Mouse (Mus musculus): ENCODE results near the gene Dclre1c. TPM values are rescaled to one million over a fixed set of nuclear protein-coding genes. Genes with fewer than 3 reads are reported as not detected.

Dclre1c gene
- polyA plus RNA-seq, 1 experiment from 2014 or later = 4.9 TPM

- Histone ChIP-seq H3K4me1 (replicated peaks) (peaks cover 24% of the 10 kb centered on the region), H3K4me3 (replicated peaks) (peak overlapping the region; percentile 87), H3K36me3 (replicated peaks) (peaks cover under 1% of the 10 kb centered on the region; the same call in 1 of the 2 replicates), H3K9ac (peak overlapping the region; percentile 82), H3K9me3 (replicated peaks) (no peaks in the 10 kb centered on the region), H3K4me2 (peak overlapping the region; percentile 85), H3K27me3 (no peaks in the 10 kb centered on the region), H3K27ac (replicated peaks) (peak overlapping the region; percentile 55)
- under 1% methylated on average over 10 of the region's 10 CpGs for WGBS (ENCODE audit: insufficient replicate concordance)
- 0 out of 2 replicates have a peak, but pooled peaks have one; percentile 1 for ATAC-seq (ENCODE audit: insufficient read depth)
Measured at GRCm38 (mm10) chr2:3424579-3424910, 614 bp downstream of the Dclre1c start.

GRCm38 (mm10) chr2:3430956-3431355 lies 7.0 kb downstream of the Dclre1c start:
- Histone ChIP-seq H3K4me2 (no peak overlapping the region), H3K27ac (replicated peaks) (no peak overlapping the region), H3K9me3 (replicated peaks) (no peaks in the 10 kb centered on the region), H3K9ac (no peak overlapping the region), H3K4me1 (replicated peaks) (no peaks in the 10 kb centered on the region), H3K27me3 (no peaks in the 10 kb centered on the region), H3K4me3 (replicated peaks) (no peak overlapping the region), H3K36me3 (replicated peaks) (peaks cover 12% of the 10 kb centered on the region)
- ATAC-seq (ENCODE audit: insufficient read depth) = no peak
- WGBS (ENCODE audit: insufficient replicate concordance) = 86% methylated on average over 9 of the region's 9 CpGs

GRCm38 (mm10) chr2:3435369-3436061 lies 11.6 kb downstream of the Dclre1c start:
- no peak overlapping the region for H3K9ac ChIP-seq
- no peaks in the 10 kb centered on the region for H3K9me3 ChIP-seq (replicated peaks)
- no peak for ATAC-seq (ENCODE audit: insufficient read depth)
- no peaks in the 10 kb centered on the region for H3K27me3 ChIP-seq
- no peak overlapping the region for H3K4me2 ChIP-seq
- H3K4me3 ChIP-seq (replicated peaks) = no peak overlapping the region
- H3K4me1 ChIP-seq (replicated peaks) = no peaks in the 10 kb centered on the region
- WGBS (ENCODE audit: insufficient replicate concordance) = 71% methylated on average over 6 of the region's 6 CpGs
- no peak overlapping the region for H3K27ac ChIP-seq (replicated peaks)
- peaks cover 17% of the 10 kb centered on the region for H3K36me3 ChIP-seq (replicated peaks)

GRCm38 (mm10) chr2:3437956-3438355 lies 14.0 kb downstream of the Dclre1c start:
- 69% methylated on average over 7 of the region's 7 CpGs for WGBS (ENCODE audit: insufficient replicate concordance)
- Histone ChIP-seq H3K27me3 (no peaks in the 10 kb centered on the region), H3K9me3 (replicated peaks) (no peaks in the 10 kb centered on the region), H3K4me3 (replicated peaks) (no peak overlapping the region), H3K27ac (replicated peaks) (no peak overlapping the region), H3K9ac (no peak overlapping the region), H3K4me1 (replicated peaks) (no peaks in the 10 kb centered on the region), H3K4me2 (no peak overlapping the region), H3K36me3 (replicated peaks) (peaks cover 31% of the 10 kb centered on the region)
- ATAC-seq (ENCODE audit: insufficient read depth) = no peak

- H3K27me3 ChIP-seq = no peaks in the 10 kb centered on the region
- no peak overlapping the region for H3K4me3 ChIP-seq (replicated peaks)
- H3K27ac ChIP-seq (replicated peaks) = no peak overlapping the region
- no peaks in the 10 kb centered on the region for H3K4me1 ChIP-seq (replicated peaks)
- WGBS (ENCODE audit: insufficient replicate concordance) = 70% methylated on average over 7 of the region's 7 CpGs
- no peaks in the 10 kb centered on the region for H3K9me3 ChIP-seq (replicated peaks)
- H3K9ac ChIP-seq = no peak overlapping the region
- ATAC-seq (ENCODE audit: insufficient read depth) = no peak
- no peak overlapping the region for H3K4me2 ChIP-seq
- peaks cover 48% of the 10 kb centered on the region for H3K36me3 ChIP-seq (replicated peaks)
Measured at GRCm38 (mm10) chr2:3444206-3444605, 20.3 kb downstream of the Dclre1c start.

- H3K9me3 ChIP-seq (replicated peaks) = no peaks in the 10 kb centered on the region
- no peaks in the 10 kb centered on the region for H3K4me1 ChIP-seq (replicated peaks)
- 72% methylated on average over 4 of the region's 4 CpGs for WGBS (ENCODE audit: insufficient replicate concordance)
- H3K36me3 ChIP-seq (replicated peaks) = peaks cover 53% of the 10 kb centered on the region
- ATAC-seq (ENCODE audit: insufficient read depth) = no peak
- H3K4me2 ChIP-seq = no peak overlapping the region
- no peak overlapping the region for H3K27ac ChIP-seq (replicated peaks)
- no peaks in the 10 kb centered on the region for H3K27me3 ChIP-seq
- H3K9ac ChIP-seq = no peak overlapping the region
- H3K4me3 ChIP-seq (replicated peaks) = no peak overlapping the region
Measured at GRCm38 (mm10) chr2:3445984-3446383, 22.1 kb downstream of the Dclre1c start.

- H3K4me3 ChIP-seq (replicated peaks) = no peak overlapping the region
- H3K9ac ChIP-seq = no peak overlapping the region
- ATAC-seq (ENCODE audit: insufficient read depth) = no peak
- H3K27me3 ChIP-seq = no peaks in the 10 kb centered on the region
- H3K4me2 ChIP-seq = no peak overlapping the region
- no peaks in the 10 kb centered on the region for H3K4me1 ChIP-seq (replicated peaks)
- no peak overlapping the region for H3K27ac ChIP-seq (replicated peaks)
- WGBS (ENCODE audit: insufficient replicate concordance) = 62% methylated on average over 2 of the region's 2 CpGs
- H3K9me3 ChIP-seq (replicated peaks) = no peaks in the 10 kb centered on the region
- H3K36me3 ChIP-seq (replicated peaks) = peaks cover 54% of the 10 kb centered on the region
Measured at GRCm38 (mm10) chr2:3449431-3449830, 25.5 kb downstream of the Dclre1c start.

GRCm38 (mm10) chr2:3453096-3453495 lies 29.2 kb downstream of the Dclre1c start:
- Histone ChIP-seq H3K4me3 (replicated peaks) (no peak overlapping the region), H3K9ac (no peak overlapping the region), H3K4me1 (replicated peaks) (no peaks in the 10 kb centered on the region), H3K27ac (replicated peaks) (no peak overlapping the region), H3K36me3 (replicated peaks) (peaks cover 69% of the 10 kb centered on the region), H3K9me3 (replicated peaks) (no peaks in the 10 kb centered on the region), H3K4me2 (no peak overlapping the region), H3K27me3 (no peaks in the 10 kb centered on the region)
- no peak for ATAC-seq (ENCODE audit: insufficient read depth)
- 78% methylated on average over 3 of the region's 3 CpGs for WGBS (ENCODE audit: insufficient replicate concordance)

- Histone ChIP-seq H3K4me2 (no peak overlapping the region), H3K27me3 (no peaks in the 10 kb centered on the region), H3K36me3 (replicated peaks) (peaks cover 72% of the 10 kb centered on the region), H3K9me3 (replicated peaks) (no peaks in the 10 kb centered on the region), H3K4me3 (replicated peaks) (no peak overlapping the region), H3K9ac (no peak overlapping the region), H3K4me1 (replicated peaks) (no peaks in the 10 kb centered on the region), H3K27ac (replicated peaks) (no peak overlapping the region)
- no peak for ATAC-seq (ENCODE audit: insufficient read depth)
- whole genome bisulfite sequencing (ENCODE audit: insufficient replicate concordance) = 82% methylated on average over 4 of the region's 4 CpGs
Measured at GRCm38 (mm10) chr2:3456590-3456989, 32.7 kb downstream of the Dclre1c start.

- Histone ChIP-seq H3K4me2 (peak overlapping the region; percentile 89), H3K36me3 (replicated peaks) (peaks cover 21% of the 10 kb centered on the region), H3K9ac (peak overlapping the region; percentile 94), H3K4me1 (replicated peaks) (peaks cover 20% of the 10 kb centered on the region), H3K4me3 (replicated peaks) (peak overlapping the region; percentile 100), H3K27ac (replicated peaks) (peak overlapping the region; percentile 93), H3K27me3 (no peaks in the 10 kb centered on the region), H3K9me3 (replicated peaks) (no peaks in the 10 kb centered on the region)
- WGBS (ENCODE audit: insufficient replicate concordance) = under 1% methylated on average over 12 of the region's 12 CpGs
- no peak for ATAC-seq (ENCODE audit: insufficient read depth)
Measured at GRCm38 (mm10) chr2:3473891-3474290, 50.0 kb downstream of the Dclre1c start.

- H3K27ac ChIP-seq (replicated peaks) = peak overlapping the region; percentile 93
- peaks cover 17% of the 10 kb centered on the region for H3K36me3 ChIP-seq (replicated peaks)
- WGBS (ENCODE audit: insufficient replicate concordance) = under 1% methylated on average over 46 of the region's 46 CpGs
- H3K9ac ChIP-seq = peak overlapping the region; percentile 94
- H3K4me3 ChIP-seq (replicated peaks) = peak overlapping the region; percentile 100
- no peaks in the 10 kb centered on the region for H3K27me3 ChIP-seq
- H3K4me2 ChIP-seq = peak overlapping the region; percentile 89
- H3K9me3 ChIP-seq (replicated peaks) = no peaks in the 10 kb centered on the region
- peak; percentile 66 for ATAC-seq (ENCODE audit: insufficient read depth)
- peaks cover 20% of the 10 kb centered on the region for H3K4me1 ChIP-seq (replicated peaks)
Measured at GRCm38 (mm10) chr2:3474361-3474805, 50.5 kb downstream of the Dclre1c start.

- Histone ChIP-seq H3K27me3 (no peaks in the 10 kb centered on the region), H3K36me3 (replicated peaks) (peaks cover 12% of the 10 kb centered on the region), H3K4me1 (replicated peaks) (peaks cover 21% of the 10 kb centered on the region), H3K27ac (replicated peaks) (peak within 1 kb of the TSS; percentile 93), H3K9me3 (replicated peaks) (no peaks in the 10 kb centered on the region), H3K4me2 (peak within 1 kb of the TSS; percentile 89), H3K4me3 (replicated peaks) (peak within 1 kb of the TSS; percentile 100), H3K9ac (peak within 1 kb of the TSS; percentile 94)
- under 1% methylated on average over 42 of the region's 42 CpGs for WGBS (ENCODE audit: insufficient replicate concordance)
- ATAC-seq (ENCODE audit: insufficient read depth) = peak; percentile 97
Measured at GRCm38 (mm10) chr2:3474861-3475283, 50.9 kb downstream of the Dclre1c start, which contains the start of gene Suv39h2. Gene Suv39h2, minus strand, starts transcription at chr2:3475031.
